Mouse (Mus musculus): ENCODE results near the gene Ins2.

Ins2 gene

DNA sequence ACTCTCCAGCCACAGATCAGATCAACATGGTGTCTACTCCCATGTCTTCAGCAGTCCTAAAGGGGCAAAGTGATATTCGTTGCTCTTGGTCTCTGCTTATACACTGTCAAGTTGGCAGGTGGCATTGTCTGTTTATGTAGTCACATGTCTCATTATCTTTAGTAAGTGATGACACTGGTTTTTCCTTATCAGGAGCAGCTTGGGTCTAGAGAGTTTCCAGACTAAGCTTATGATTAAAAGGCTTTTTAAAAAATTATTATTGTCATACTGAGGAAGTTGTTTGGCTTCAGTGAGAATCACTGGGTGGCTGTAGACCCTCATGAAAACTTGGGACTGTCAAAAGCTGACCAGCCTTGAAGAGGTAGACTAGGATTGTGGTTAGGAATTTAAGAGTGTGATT is at the start of gene Ins2:
Gene Ins2 (minus strand): TSS at position 101 of the 400 bp plus-strand sequence.
- no peak for DNase-seq (ENCODE audit: low read depth, low spot score)

DNA sequence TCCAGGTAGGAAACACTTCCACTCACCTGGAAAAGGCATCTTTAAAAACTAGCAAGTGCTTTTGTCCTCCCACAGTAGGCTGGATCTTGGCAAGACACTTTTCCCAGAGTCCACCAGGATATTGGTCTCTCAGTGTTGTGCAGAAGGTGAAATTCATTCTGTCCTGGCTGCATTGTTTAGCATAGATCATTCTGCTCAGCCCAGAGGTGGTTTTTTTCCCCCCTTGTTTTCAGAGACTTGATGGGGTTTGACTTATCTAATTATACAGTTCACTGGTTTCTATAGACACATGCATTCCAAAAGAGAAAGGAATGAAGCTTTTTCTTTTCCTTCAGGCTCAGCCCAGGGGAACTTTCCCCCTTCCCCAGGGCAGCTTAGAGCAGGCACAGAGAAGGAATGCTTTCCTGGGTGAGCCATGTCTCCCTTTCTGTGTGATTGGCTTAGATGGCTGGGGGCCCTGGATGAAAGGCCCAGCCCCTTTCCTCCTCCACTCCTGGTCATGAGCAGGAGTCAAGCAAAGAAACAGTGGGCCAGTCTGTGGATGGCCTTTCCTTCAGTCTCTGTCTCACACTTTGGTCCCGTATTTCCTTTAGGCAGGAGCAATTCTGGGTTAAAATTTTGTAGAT is 49.6 kb upstream of the Ins2 start:
- DNase-seq (ENCODE audit: low read depth, low spot score): no peak

DNA sequence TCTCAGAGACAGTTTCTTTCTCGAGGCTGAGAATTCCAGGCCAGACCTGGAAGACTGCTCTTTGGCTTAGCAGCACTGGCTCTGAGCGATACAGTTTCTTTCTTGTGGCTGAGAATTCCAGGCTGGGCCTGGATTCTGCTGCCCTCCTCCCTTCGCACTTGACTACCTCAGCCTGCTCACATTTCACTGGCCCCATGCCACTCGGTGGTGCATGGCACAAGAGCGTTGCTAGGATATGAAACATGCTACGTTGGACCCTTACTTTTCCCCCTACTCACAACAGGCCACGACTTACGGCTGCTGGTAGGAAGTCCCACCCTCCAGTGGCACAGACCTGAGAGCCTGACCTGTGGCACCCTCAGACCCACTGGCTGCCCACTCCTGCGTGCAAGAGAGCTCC is 46.5 kb upstream of the Ins2 start:
- DNase-seq (ENCODE audit: low read depth, low spot score): no peak

DNA sequence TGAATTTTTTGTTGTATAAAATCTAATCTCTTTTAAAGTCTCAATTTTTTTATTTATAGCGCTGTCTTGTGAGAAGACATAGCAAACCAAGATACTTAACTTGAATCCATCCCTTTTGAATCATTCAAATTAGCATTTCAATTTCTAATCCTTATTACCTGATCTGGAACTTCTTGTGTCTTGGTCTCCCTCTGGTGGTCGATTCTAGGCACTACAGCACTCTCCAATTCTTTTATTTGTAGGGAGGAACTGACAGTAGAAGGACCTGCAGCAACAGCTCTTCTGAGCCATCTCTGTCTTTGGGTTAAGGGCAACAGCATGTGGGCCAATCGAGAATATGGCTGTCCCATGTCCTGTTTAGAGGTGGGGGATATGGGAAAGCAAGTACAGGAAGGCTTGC is 5.4 kb downstream of the Ins2 start:
- DNase-seq (ENCODE audit: low read depth, low spot score): peak; percentile 36

DNA sequence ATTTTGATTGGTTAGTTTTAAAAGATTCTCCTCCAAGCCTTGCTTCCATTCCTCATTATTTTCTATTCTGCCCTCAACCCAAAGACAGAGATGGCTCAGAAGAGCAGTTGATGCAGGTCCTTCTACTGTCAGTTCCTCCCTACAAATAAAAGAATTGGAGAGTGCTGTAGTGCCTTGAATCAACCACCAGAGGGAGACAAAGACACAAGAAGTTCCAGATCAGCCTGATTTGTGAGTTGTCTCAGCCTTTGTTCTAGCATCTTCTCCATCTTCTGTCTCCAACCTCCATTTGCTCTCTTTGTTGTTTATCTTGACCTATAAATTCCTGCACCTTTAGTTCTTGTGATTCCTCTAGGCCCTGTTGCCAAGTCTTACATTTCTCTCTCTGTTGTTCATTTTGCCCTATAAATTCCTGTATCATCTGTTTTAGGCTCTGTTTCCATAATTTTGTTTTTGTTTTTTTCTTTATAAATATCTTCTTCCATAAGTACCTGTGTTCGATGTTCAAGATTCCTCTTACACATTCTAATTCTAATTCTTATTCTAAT is 6.2 kb downstream of the Ins2 start:
- DNase-seq (ENCODE audit: low read depth, low spot score): peak; percentile 43

DNA sequence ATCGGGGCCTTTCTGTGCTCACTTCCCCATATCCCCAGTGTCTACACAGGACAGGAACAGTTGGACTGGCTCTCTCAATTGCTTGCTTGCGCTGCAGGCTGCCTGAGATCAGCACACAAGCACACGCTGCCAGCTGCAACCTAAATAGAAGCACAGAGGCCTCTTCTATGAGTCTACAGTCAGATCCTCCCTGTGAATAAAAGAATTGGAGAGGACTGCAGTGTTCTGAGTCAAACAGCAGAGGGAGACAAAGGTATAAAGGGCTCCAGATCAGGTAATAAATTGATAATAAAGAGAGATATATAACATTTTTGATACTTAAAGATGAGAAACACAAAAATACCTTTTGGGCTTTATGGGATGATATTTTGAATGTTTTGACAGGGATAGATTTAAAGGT is 17.2 kb downstream of the Ins2 start:
- DNase-seq (ENCODE audit: low read depth, low spot score): no peak

DNA sequence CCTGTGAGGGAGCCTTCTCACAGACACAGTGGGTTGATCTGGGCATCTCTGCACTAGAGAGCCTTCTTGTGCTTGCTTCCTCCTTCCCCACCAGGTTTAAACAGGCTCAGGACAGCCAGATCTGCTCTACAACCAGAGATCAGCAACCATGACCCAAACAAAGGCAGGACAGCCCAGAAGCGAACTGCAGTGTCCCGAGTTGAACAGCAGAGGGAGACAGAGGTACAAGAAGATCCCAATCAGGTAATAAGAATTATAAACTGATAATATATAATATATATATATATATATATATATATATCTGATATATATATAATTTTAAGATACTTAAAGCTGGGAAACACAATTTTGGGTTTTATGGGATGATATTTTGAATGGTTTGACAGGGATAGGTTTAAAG is 22.5 kb downstream of the Ins2 start:
- peak; percentile 23 for DNase-seq (ENCODE audit: low read depth, low spot score)

DNA sequence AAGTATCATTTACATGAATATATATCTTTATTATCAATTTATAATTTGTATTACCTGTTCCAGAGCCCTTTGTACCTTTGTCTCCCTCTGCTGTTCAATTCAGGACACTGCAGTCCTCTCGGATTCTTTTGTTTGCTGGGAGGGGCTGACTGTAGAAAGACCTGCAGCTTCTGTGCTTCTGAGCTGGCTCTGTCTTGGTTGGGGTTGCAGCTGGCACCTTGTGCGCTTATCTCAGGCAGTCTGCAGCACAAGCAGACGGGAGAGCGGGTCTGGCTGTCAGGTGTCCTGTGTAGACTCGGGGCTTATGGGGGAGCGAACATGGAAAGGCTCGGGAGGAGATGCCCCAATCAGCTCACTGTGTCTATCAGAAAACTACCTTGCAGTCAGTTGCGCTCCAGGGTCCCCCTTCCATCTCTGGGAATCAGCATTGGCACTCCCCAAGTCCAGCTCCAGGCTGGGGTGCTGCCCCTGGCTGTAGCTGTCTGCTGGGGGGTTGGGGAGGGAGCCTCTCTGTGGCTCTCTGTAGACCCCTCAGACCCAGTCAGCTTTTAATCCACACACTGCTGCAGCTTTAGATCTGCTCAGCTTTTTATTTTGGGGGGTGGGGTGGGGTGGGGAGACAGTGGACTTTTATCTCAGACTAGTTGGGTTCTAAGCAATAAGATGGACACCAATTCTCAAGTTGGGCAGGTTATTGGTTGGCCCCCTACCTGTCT is 28.2 kb downstream of the Ins2 start:
- DNase-seq (ENCODE audit: low read depth, low spot score): peak; percentile 44

DNA sequence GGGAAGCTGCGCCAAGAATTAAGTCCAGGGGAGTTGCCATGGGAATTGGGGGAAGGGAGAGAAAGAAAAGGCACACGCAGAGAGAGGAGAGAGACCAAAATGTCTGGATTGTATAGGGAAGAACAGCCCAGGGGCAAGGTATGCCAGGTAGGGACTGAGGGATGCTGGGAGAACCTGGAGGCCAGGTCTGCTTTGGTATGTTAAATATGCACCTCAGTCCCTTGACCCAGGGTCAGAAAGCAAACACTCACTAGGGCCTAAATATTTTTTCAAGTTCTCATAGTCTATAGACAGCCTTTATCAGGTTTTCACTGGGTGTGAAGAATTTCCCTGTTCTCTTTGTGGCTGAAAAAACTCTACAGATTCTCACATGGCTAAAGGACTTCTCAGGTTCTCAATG is 36.3 kb downstream of the Ins2 start:
- DNase-seq (ENCODE audit: low read depth, low spot score): no peak

DNA sequence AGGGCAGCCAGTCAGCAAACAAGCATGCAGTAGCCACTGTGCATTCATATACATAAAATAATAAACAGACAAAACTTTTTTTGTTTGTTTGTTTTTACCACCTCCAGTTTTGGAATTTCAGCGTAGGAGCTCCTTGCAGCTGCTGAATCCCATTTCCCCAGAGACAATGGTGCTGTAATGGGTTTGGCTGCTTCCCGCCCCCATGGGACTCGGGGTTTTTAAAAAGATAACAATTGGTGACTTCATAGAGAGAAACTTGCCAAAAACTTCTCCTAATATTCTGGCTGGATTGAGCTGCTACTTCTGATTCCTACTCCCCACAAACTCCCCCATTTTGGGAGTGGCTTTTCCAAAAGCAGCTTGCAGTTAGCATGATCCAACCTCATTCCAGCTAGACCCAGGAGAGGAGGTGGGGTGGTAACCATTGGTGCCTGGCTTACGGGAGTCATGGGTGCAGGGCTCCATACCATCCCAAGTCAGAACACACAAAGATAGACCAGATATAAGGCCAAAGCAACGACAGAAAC is 43.8 kb downstream of the Ins2 start:
- no peak for DNase-seq (ENCODE audit: low read depth, low spot score)

DNA sequence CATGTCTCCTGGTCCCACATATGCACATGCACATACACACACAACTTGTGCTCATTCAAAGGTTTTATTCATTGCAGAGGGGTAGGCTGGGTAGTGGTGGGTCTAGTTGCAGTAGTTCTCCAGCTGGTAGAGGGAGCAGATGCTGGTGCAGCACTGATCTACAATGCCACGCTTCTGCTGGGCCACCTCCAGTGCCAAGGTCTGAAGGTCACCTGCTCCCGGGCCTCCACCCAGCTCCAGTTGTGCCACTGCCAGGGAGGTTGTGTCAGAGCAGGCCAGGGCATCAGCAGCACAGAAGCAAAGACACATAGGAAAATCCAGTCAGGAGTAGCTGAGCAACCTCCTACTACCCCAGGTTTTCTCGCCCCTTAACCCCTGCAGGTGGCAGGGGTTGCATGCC is 64.6 kb downstream of the Ins2 start:
- DNase-seq (ENCODE audit: low read depth, low spot score): no peak

DNA sequence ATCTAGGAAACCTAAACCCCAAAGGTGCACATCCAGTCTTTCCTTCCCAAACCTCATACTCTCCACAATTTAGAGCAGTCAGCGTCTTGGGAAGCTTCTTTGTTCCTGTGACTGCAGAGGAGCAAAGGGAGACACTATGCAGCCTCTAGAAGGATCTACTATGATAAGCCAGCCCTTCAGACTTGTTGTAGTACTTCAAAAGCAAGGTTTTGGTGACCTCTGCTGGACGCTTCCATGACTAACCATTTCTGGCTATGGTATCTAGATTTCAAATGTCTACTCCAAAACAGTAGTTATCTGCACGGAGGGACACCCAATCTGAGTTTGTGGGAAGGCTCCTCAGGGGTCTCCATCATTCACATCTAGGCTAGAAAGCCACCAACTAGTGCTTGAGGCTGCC is 67.5 kb downstream of the Ins2 start:
- no peak for DNase-seq (ENCODE audit: low read depth, low spot score)

DNA sequence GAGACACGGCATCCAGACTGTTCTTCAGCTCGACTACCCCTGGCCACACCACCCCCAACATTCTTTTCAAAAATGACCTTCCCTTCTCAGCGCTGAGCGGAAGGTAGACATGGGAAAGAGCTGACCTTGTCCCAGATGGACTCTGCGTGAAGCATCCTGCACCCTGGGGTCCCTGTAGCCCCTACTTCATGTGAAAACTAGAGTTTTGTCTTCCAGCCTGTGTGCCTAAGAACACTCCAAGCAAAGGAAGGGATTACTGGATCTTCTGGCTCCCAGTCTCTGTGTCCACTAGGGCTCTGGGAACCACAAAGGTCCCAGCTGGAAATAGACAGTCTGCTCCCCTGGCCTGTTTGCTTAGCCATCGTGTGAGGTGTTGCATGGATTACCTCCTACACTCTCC is 68.0 kb downstream of the Ins2 start:
- no peak for DNase-seq (ENCODE audit: low read depth, low spot score)

DNA sequence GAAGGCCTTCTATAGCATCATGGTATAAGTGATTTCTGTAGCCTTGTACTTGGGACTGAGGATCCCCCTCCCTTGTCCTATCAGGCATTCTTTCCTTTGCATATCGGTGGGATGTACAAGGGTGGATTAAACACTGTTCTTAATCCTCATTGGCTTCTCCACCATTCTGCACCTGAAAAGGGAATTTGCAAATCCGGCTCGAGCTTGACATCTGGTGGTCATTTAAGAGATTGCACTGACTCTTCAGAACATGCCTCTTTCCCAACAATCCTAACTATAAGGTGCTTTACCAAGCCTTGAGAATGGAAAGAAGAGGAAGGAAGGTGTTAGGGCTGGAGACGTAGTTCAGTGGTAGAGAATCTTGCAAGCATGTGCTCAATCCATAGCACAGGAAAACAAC is 71.1 kb downstream of the Ins2 start:
- no peak for DNase-seq (ENCODE audit: low read depth, low spot score)

DNA sequence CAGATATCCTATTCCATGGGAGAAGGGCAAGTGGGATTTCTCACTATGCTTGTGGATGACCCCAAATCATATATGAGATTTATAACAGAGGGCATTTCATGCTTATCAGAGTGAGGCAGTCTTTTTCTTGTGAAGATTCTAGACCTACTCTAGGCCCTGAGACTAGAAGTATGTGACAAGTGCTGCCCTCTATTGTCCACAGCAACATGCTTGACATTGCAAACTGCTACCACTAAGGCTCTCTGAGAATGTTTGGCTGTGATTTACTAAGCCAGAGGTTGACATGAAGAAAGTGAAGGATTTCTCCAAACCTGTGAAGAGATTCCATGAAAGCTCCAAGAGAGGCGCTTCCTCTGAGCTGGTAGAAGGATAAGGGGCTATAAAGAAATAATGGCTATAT is 72.1 kb downstream of the Ins2 start:
- DNase-seq (ENCODE audit: low read depth, low spot score): no peak

DNA sequence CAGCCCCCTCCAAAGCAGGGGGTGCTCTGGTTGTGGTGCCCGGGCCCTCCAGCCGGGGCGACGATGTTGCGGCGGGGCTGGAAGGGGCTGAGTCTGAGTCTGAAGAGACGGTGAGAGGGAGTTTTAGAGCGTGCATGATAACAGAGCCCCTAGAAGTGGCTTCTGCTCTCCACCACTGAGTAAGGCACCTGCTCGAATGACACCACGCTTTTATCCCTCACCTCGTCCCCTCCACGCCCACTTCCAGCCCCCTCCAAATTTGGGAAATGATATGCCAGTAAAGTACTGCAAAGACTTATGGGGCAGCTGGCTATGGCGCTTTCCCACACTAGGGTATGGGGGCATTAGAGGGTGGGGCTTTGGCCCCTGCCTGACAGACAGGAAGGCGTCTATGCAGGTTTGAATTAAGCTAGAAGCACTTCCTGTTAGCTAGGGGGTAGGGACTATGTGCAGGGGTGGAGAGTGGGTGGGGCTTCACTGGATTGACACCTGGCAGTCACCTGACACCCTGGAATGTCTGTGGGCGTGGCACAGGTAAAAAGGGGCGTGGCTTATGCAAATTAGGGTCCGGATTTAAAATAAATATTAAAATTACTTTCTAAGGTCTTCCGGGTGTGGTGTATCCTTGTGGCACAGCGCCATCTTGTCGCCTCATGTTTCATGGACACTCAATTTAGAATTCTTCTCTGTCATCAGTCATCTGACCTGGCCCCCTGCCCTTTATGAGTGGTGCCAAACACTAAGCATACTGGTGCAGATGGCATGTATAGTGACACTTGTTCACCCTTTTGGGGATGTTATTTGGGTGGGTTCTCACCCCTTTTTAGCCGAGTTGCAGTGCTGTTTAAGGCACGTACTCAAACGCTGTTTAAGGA is 73.2 kb downstream of the Ins2 start, which contains the start of gene Gm49394:
Gene Gm49394 (minus strand): TSS at position 192 of the 875 bp plus-strand sequence.
- DNase-seq (ENCODE audit: low read depth, low spot score): no peak

DNA sequence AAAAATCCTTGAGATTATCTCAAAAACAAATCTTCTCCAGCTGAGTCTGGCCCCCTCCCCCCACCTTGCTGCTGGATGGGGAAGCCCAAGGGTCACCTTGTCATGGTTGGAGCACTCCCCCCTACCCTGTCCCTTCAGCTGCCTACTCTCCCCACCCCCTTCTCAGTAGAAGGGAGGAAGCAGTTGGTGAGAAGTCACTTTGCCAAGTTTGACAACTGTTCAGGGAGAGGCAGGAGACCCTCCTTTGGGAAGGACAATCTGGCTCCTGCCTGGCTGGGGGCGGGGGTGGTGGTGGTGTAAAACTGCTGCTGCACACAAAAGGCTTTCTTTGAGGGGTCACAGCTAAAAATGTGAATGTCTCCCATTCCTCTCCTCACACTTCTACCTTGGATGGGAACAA is 74.9 kb downstream of the Ins2 start:
- DNase-seq (ENCODE audit: low read depth, low spot score): no peak

DNA sequence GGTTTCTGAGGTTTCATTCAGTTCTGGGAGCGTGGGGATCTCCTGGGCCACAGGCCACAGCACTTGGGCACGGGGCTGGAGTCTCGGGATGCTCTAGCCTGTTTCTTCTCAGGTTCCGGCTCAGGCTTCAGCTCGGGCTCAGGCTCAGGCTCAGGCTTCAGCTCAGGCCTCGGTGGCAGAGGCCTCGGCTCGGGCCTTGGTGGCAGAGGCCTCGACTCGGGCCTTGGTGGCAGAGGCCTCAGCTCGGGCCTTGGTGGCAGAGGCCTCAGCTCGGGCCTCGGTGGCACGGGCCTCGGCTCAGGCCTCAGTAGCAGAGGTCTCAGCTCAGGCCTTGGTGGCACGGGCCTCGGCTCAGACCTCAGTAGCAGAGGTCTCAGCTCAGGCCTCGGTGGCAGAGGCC is 75.7 kb downstream of the Ins2 start:
- DNase-seq (ENCODE audit: low read depth, low spot score): no peak

DNA sequence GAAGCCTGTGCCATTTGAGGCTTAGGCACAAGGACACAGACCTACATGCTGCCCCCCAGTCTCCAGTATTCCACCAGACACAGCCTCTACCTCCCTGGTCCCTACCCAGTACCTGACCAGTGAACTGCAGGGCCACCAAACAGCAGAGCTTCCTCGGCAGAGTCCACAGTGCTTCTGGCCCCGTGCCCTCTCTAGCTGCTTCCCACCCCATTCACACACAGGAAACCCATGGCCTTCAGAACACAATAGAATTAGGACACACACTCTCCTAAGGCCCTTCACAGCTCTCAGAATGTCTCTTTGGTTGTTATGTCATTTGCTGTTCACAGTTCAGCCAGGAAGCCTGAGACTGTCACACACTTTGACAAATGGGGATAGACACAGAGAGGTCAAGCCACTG is 76.5 kb downstream of the Ins2 start, which contains the start of gene Igf2:
Gene Igf2 (minus strand): TSS at position 158 of the 400 bp plus-strand sequence.
- no peak for DNase-seq (ENCODE audit: low read depth, low spot score)

DNA sequence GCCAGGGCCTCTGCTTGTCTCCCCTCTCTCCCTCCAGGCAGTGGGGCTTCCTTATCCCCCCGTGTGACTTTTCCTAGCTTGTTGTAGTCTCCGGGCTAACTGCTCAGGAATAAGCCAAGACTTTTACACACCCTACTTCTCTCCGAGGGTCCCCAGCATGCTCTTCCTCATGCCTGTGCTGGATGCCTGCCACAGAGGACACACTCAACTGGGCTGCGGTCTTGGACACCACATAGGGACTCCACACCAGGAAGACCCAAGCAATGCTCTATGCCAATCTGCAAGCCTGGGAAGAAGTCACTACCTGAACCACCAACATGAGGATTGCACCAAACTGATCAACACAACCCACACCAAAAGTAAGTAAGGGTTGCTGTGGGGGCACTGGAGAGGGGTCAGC is 77.1 kb downstream of the Ins2 start:
- DNase-seq (ENCODE audit: low read depth, low spot score): no peak

DNA sequence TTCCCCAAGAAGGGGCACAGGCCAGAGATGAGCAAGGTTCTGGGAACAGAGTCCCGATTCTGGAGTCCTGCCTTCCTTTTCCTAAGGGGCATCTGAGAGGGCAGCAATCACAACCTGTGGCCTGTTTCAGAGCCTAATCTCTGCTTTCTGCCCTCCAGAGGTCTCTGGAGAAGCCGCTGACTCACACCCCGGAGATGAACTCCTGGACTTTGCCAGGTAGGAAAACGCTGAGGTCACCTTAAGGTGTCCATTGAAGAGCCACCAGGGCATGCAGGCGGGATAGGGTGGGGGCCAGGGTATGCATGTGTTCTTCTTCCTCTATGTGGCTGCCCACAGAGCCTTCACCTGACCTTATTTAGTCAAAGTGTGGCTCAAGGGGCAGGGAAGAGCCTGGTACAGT is 77.8 kb downstream of the Ins2 start:
- DNase-seq (ENCODE audit: low read depth, low spot score): no peak

DNA sequence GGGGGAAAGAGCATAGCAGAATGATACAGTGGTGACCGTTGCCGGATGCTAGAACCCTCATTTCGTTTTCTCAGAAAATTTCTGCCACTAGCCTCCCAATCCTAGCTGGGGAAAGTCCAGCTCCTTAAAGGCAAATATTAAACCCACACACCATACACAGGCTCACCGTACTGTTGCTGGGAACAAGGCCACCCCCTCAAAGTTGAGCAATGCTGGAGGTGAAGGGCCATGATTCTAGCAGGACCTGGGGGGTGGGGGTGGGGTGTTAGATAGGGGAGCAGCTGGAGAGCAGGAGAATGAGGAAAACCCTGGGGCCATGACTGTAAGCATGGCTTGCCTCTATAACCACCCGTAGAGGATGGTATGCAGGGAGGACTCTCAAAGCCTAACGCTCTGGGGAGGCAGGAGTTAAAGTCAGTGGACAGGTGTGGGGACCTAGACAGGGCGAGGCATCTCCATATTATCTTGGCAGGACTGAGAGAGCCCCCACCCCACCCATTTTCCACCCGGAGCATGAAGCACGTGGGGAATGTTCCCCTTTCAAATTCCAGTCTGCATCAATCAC is 78.6 kb downstream of the Ins2 start:
- no peak for DNase-seq (ENCODE audit: low read depth, low spot score)
